Mouse (Mus musculus): ENCODE data around the gene Mepce.

- TF ChIP-seq TAL1 (IDR thresholded peaks at IDR 0.05; ENCODE audit: low read length) = no peak
- TF ChIP-seq GATA1 (IDR thresholded peaks at IDR 0.05; ENCODE audit: low read length) = no peak
Measured at GRCm38 (mm10) chr5:137733638-137734288, 53.7 kb downstream of the Mepce start.

Measured in erythroblast, embryonic 14.5 days (primary cell).